In the genomic region with DNA sequence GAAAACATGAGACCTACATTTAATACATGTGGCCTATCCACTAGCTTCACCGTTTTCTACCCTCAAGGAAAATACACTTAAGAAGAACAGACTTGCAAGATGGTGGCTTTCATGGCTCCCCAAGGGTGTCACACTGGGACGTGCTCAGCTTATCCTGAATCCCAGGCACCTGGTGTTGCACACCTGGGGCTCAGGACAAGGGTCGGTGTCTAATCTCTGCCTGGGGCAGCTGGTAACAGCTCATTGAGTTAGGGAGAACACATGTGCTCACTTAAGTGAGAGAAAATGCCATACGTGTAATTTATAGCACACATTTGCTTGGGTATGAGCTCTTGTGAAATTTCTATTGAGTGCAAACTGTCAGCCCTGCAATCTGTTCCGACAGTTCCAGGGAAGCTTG, we compare ENCODE assay signal across 27 mouse cellular contexts. TPM values are rescaled to one million over a fixed set of nuclear protein-coding genes. Genes with fewer than 3 reads are reported as not detected.
DNase-seq lines count a peak whose midpoint lies in the region; ATAC-seq and TF ChIP-seq lines count a peak whose summit lies in the region.
"Had no signal": no experiment of that assay in that cellular context is flagged by ENCODE, and none has a peak within 500 bp of the region (broad histone marks: within the 10 kb centered on the region; RNA-seq: fewer than 3 reads in every experiment).

No protein-coding gene starts in this region.

- no peaks in the 10 kb centered on the region for H3K79me2 ChIP-seq in heart, adult 2 months (replicated peaks; ENCODE audit: control insufficient read depth, insufficient read depth, low read length)

- no peaks in the 10 kb centered on the region for H3K27me3 ChIP-seq in embryonic facial prominence, embryonic 14.5 days (replicated peaks; ENCODE audit: control insufficient read depth, insufficient read depth, low read length)
- no peaks in the 10 kb centered on the region for H3K27me3 ChIP-seq in embryonic facial prominence, embryonic 10.5 days (replicated peaks; ENCODE audit: low read depth, poor library complexity, severe bottlenecking)
- H3K27me3 ChIP-seq in limb, embryonic 12.5 days = no peaks in the 10 kb centered on the region
- no peaks in the 10 kb centered on the region for H3K27me3 ChIP-seq in limb, embryonic 10.5 days (ENCODE audit: low read depth, poor library complexity, severe bottlenecking)
- H3K27me3 ChIP-seq in intestine, embryonic 15.5 days (replicated peaks) = no peaks in the 10 kb centered on the region
- H3K27me3 ChIP-seq in limb, embryonic 14.5 days (ENCODE audit: control insufficient read depth, insufficient read depth, low read length) = no peaks in the 10 kb centered on the region
- no peaks in the 10 kb centered on the region for H3K27me3 ChIP-seq in heart, adult 2 months (ENCODE audit: control insufficient read depth, insufficient read depth, low read length)
- H3K27me3 ChIP-seq: embryonic facial prominence, embryonic 13.5 days; heart, embryonic 13.5 days had no signal

- H3K36me3 ChIP-seq in embryonic facial prominence, embryonic 14.5 days (ENCODE audit: control insufficient read depth, insufficient read depth, low read length) = no peaks in the 10 kb centered on the region
- no peaks in the 10 kb centered on the region for H3K36me3 ChIP-seq in embryonic facial prominence, embryonic 10.5 days (replicated peaks)
- H3K36me3 ChIP-seq in limb, embryonic 12.5 days = no peaks in the 10 kb centered on the region
- H3K36me3 ChIP-seq in limb, embryonic 10.5 days = no peaks in the 10 kb centered on the region
- H3K36me3 ChIP-seq in intestine, embryonic 15.5 days = no peaks in the 10 kb centered on the region
- no peaks in the 10 kb centered on the region for H3K36me3 ChIP-seq in limb, embryonic 14.5 days (ENCODE audit: control insufficient read depth, insufficient read depth, low read length)
- H3K36me3 ChIP-seq in heart, adult 2 months (ENCODE audit: control insufficient read depth, insufficient read depth, low read length) = no peaks in the 10 kb centered on the region
- H3K36me3 ChIP-seq: embryonic facial prominence, embryonic 13.5 days; forebrain, embryonic 10.5 days; heart, embryonic 10.5 days; heart, embryonic 13.5 days had no signal

- H3K4me1 ChIP-seq in embryonic facial prominence, embryonic 14.5 days (ENCODE audit: control insufficient read depth, insufficient read depth, low read length) = no peaks in the 10 kb centered on the region
- no peaks in the 10 kb centered on the region for H3K4me1 ChIP-seq in embryonic facial prominence, embryonic 10.5 days
- H3K4me1 ChIP-seq in limb, embryonic 12.5 days (replicated peaks) = peaks cover 15% of the 10 kb centered on the region
- H3K4me1 ChIP-seq in limb, embryonic 10.5 days = peaks cover 9% of the 10 kb centered on the region; the same call in 1 of the 2 replicates
- H3K4me1 ChIP-seq in intestine, embryonic 15.5 days (replicated peaks) = no peaks in the 10 kb centered on the region
- no peaks in the 10 kb centered on the region for H3K4me1 ChIP-seq in limb, embryonic 14.5 days (ENCODE audit: control insufficient read depth, insufficient read depth, low read length)
- H3K4me1 ChIP-seq in heart, adult 2 months (ENCODE audit: control insufficient read depth, insufficient read depth, low read length) = no peaks in the 10 kb centered on the region
- H3K4me1 ChIP-seq: embryonic facial prominence, embryonic 13.5 days; heart, embryonic 10.5 days had no signal

- no peaks in the 10 kb centered on the region for H3K9me3 ChIP-seq in embryonic facial prominence, embryonic 14.5 days (ENCODE audit: control insufficient read depth, low read length)
- H3K9me3 ChIP-seq in embryonic facial prominence, embryonic 10.5 days = no peaks in the 10 kb centered on the region
- no peaks in the 10 kb centered on the region for H3K9me3 ChIP-seq in limb, embryonic 12.5 days
- H3K9me3 ChIP-seq in limb, embryonic 10.5 days (replicated peaks) = no peaks in the 10 kb centered on the region
- H3K9me3 ChIP-seq in intestine, embryonic 15.5 days = no peaks in the 10 kb centered on the region
- no peaks in the 10 kb centered on the region for H3K9me3 ChIP-seq in limb, embryonic 14.5 days (ENCODE audit: control insufficient read depth, low read length)
- H3K9me3 ChIP-seq: embryonic facial prominence, embryonic 13.5 days; forebrain, embryonic 10.5 days; heart, embryonic 10.5 days; heart, embryonic 13.5 days had no signal

- no peak for TF ChIP-seq CTCF in heart, adult 2 months (IDR thresholded peaks at IDR 0.05)

- H3K27ac ChIP-seq in embryonic facial prominence, embryonic 14.5 days (replicated peaks; ENCODE audit: low read depth, low read length) = no peak overlapping the region
- H3K27ac ChIP-seq in embryonic facial prominence, embryonic 10.5 days (replicated peaks) = no peak overlapping the region
- 0 out of 2 replicates have a peak overlapping the region, but pooled peaks have one; percentile 12 for H3K27ac ChIP-seq in limb, embryonic 12.5 days
- no peak overlapping the region for H3K27ac ChIP-seq in limb, embryonic 10.5 days
- no peak overlapping the region for H3K27ac ChIP-seq in intestine, embryonic 15.5 days
- no peak overlapping the region for H3K27ac ChIP-seq in limb, embryonic 14.5 days (replicated peaks; ENCODE audit: low read depth, low read length)
- no peak overlapping the region for H3K27ac ChIP-seq in heart, adult 2 months
- H3K27ac ChIP-seq: embryonic facial prominence, embryonic 13.5 days; forebrain, embryonic 10.5 days; heart, embryonic 10.5 days; heart, embryonic 13.5 days; hindbrain, embryonic 14.5 days; hindbrain, postnatal 0 days had no signal

- H3K9ac ChIP-seq in embryonic facial prominence, embryonic 14.5 days (ENCODE audit: low read depth, low read length) = no peak overlapping the region
- no peak overlapping the region for H3K9ac ChIP-seq in limb, embryonic 12.5 days (replicated peaks)
- no peak overlapping the region for H3K9ac ChIP-seq in intestine, embryonic 15.5 days
- H3K9ac ChIP-seq in limb, embryonic 14.5 days (ENCODE audit: low read depth, low read length, severe bottlenecking) = no peak overlapping the region
- no peak overlapping the region for H3K9ac ChIP-seq in heart, adult 2 months (ENCODE audit: low read depth, low read length)
- H3K9ac ChIP-seq: embryonic facial prominence, embryonic 13.5 days; heart, embryonic 13.5 days; hindbrain, embryonic 14.5 days had no signal

- peak; percentile 13 for DNase-seq in embryonic facial prominence, embryonic 14.5 days (ENCODE audit: low spot score)
- DNase-seq in embryonic facial prominence, embryonic 10.5 days (ENCODE audit: low spot score) = no peak
- no peak for DNase-seq in limb, embryonic 10.5 days (ENCODE audit: low spot score)
- DNase-seq in limb, embryonic 14.5 days (ENCODE audit: low spot score) = no peak
- DNase-seq in heart, adult 2 months = no peak
- DNase-seq in ovary, postnatal 14 days (ENCODE audit: low spot score) = no peak
- DNase-seq: adrenal gland, postnatal 10 days; adrenal gland, postnatal 36 days; cerebellum, adult 11 months; cerebellum, adult 2 months; cerebellum, adult 9-11 months; cerebellum, postnatal 25 days; gastrocnemius, postnatal 25 days; heart, postnatal 14 days; heart, postnatal 4 days had no signal

- intact Hi-C loops in heart, adult 2 months (cut with DNase I) = no loop called here

- no peak for ATAC-seq in embryonic facial prominence, embryonic 14.5 days (ENCODE audit: low read depth)
- peak; percentile 66 for ATAC-seq in limb, embryonic 12.5 days (ENCODE audit: insufficient number of reproducible peaks, insufficient read depth, low FRiP score, low TSS enrichment, low read depth)
- peak; percentile 66; the same call in 1 of the 2 replicates for ATAC-seq in intestine, embryonic 15.5 days
- peak; percentile 19; the same call in 1 of the 2 replicates for ATAC-seq in limb, embryonic 14.5 days (ENCODE audit: low FRiP score, low read depth)
- ATAC-seq: activated CD4-positive, CD25-positive, alpha-beta regulatory T cell, adult 4 months; forebrain, embryonic 16.5 days; hindbrain, postnatal 0 days; inflammation-experienced regulatory T-cells, adult 6 months had no signal

- no peak overlapping the region for H3K4me2 ChIP-seq in embryonic facial prominence, embryonic 14.5 days (ENCODE audit: low read depth, low read length)
- no peak overlapping the region for H3K4me2 ChIP-seq in limb, embryonic 12.5 days
- H3K4me2 ChIP-seq in intestine, embryonic 15.5 days (replicated peaks) = no peak overlapping the region
- no peak overlapping the region for H3K4me2 ChIP-seq in limb, embryonic 14.5 days (replicated peaks; ENCODE audit: low read depth, low read length, severe bottlenecking)
- H3K4me2 ChIP-seq: embryonic facial prominence, embryonic 13.5 days; heart, embryonic 13.5 days; hindbrain, embryonic 14.5 days had no signal

- TF ChIP-seq EP300 in heart, adult 2 months (IDR thresholded peaks at IDR 0.05; ENCODE audit: insufficient read depth, low read depth, low read length) = no peak

- TF ChIP-seq POLR2A in limb, embryonic 14.5 days (IDR thresholded peaks at IDR 0.05; ENCODE audit: borderline replicate concordance, extremely low read depth, insufficient read depth, insufficient read length) = no peak
- no peak for TF ChIP-seq POLR2A in heart, adult 2 months (IDR thresholded peaks at IDR 0.05; ENCODE audit: insufficient read depth, low read depth, low read length)

- WGBS in embryonic facial prominence, embryonic 14.5 days = 58% methylated on average over 5 of the region's 5 CpGs
- 78% methylated on average over 5 of the region's 5 CpGs for WGBS in embryonic facial prominence, embryonic 10.5 days
- 32% methylated on average over 5 of the region's 5 CpGs for whole genome bisulfite sequencing in limb, embryonic 12.5 days
- WGBS in limb, embryonic 10.5 days = 68% methylated on average over 5 of the region's 5 CpGs
- 71% methylated on average over 5 of the region's 5 CpGs for WGBS in intestine, embryonic 15.5 days
- 26% methylated on average over 5 of the region's 5 CpGs for WGBS in limb, embryonic 14.5 days
- 83% methylated on average over 5 of the region's 5 CpGs for WGBS in heart, adult 2 months

- H3K4me3 ChIP-seq in embryonic facial prominence, embryonic 14.5 days (ENCODE audit: low read depth, low read length) = no peak overlapping the region
- no peak overlapping the region for H3K4me3 ChIP-seq in embryonic facial prominence, embryonic 10.5 days
- no peak overlapping the region for H3K4me3 ChIP-seq in limb, embryonic 12.5 days (replicated peaks)
- no peak overlapping the region for H3K4me3 ChIP-seq in limb, embryonic 10.5 days
- H3K4me3 ChIP-seq in intestine, embryonic 15.5 days (replicated peaks) = no peak overlapping the region
- no peak overlapping the region for H3K4me3 ChIP-seq in limb, embryonic 14.5 days (replicated peaks; ENCODE audit: low read length)
- H3K4me3 ChIP-seq in heart, adult 2 months = no peak overlapping the region
- H3K4me3 ChIP-seq: embryonic facial prominence, embryonic 13.5 days; forebrain, embryonic 10.5 days; heart, embryonic 10.5 days; heart, embryonic 13.5 days had no signal

RNA-seq across cellular contexts. Expression of a gene that starts 19.1 kb away (rescaled TPM):
- 0.39 and 0.53 TPM in 2 replicates for polyA plus RNA-seq in embryonic facial prominence, embryonic 14.5 days (2014; fragmentation: Nextera tagmentation; extraction: Ambion mirVana)
- polyA plus RNA-seq in embryonic facial prominence, embryonic 10.5 days (2016; fragmentation: Nextera tagmentation; extraction: Ambion mirVana) = not detected in 2 replicates
- not detected in 2 replicates for polyA plus RNA-seq in limb, embryonic 12.5 days (2016; fragmentation: Nextera tagmentation; extraction: Ambion mirVana)
- not detected in 2 replicates for polyA plus RNA-seq in limb, embryonic 10.5 days (2016; fragmentation: Nextera tagmentation; extraction: Ambion mirVana)
- polyA plus RNA-seq in intestine, embryonic 15.5 days (2015; fragmentation: Nextera tagmentation; extraction: Ambion mirVana) = 0.38 and 0.42 TPM in 2 replicates
- 0.17 and 0.34 TPM in 2 replicates for polyA plus RNA-seq in limb, embryonic 14.5 days (2012; rRNA removed)
- polyA plus RNA-seq in limb, embryonic 14.5 days (2014; fragmentation: Nextera tagmentation; extraction: Ambion mirVana) = 0.22 and 0.47 TPM in 2 replicates
- under 1 TPM; 0.32 to 0.44 TPM for total RNA-seq in heart, adult 2 months (2021)
- polyA plus RNA-seq in heart, adult 2 months (2012; rRNA removed) = 0.41 and 0.92 TPM in 2 replicates
- total RNA-seq: common myeloid progenitor, adult 5-6 weeks; hindbrain, postnatal 0 days had no signal
- polyA plus RNA-seq: activated CD4-positive, CD25-positive, alpha-beta regulatory T cell, adult 4 months; forebrain, embryonic 10.5 days; forebrain, embryonic 16.5 days; hindbrain, embryonic 14.5 days; inflammation-experienced regulatory T-cells, adult 6 months had no signal
